Mouse (Mus musculus) hindbrain, embryonic 13.5 days (tissue): ENCODE measurements at regions not wholly inside any gene's neighbourhood (a gene's known extent, or its start where the extent isn't known, plus 50 kb on each side); places are given as distances from the start of the nearest gene placed in this dataset.
"Not testable (repeated sequence)": the region's sequence is repeated elsewhere in the genome, so short reads cannot be mapped to it uniquely, and the experiment has no call there.

Experiments
- ATAC-seq: fragments of 200-750 bp; cut with Nextera tagmentation; 2 replicates; pipeline ENCODE4 v1.8.0; 2017; ENCODE audit warnings: moderate TSS enrichment; ENCODE audit not compliant: low FRiP score
- H3K27ac ChIP-seq: fragments of 300-500 bp; sonication (generic); 2 replicates; pipeline ENCODE4 v1.5.1; 2015; ENCODE audit warnings: inconsistent platforms, mild to moderate bottlenecking, moderate library complexity
- H3K27me3 ChIP-seq: fragments of 300-500 bp; sonication (generic); 2 replicates; pipeline ENCODE4 v1.6.1; 2015; ENCODE audit warnings: mild to moderate bottlenecking, inconsistent platforms
- H3K36me3 ChIP-seq: fragments of 300-500 bp; sonication (generic); 2 replicates; pipeline ENCODE4 v1.6.1; 2015; ENCODE audit warnings: mild to moderate bottlenecking, inconsistent platforms
- H3K4me1 ChIP-seq: fragments of 300-500 bp; sonication (generic); replicated peaks from 2 replicates; pipeline ENCODE4 v1.6.1; 2015; ENCODE audit warnings: inconsistent platforms
- H3K4me2 ChIP-seq: fragments of 300-500 bp; sonication (generic); 2 replicates; pipeline ENCODE4 v1.6.1; 2015; ENCODE audit warnings: inconsistent platforms, mild to moderate bottlenecking, moderate library complexity
- H3K4me3 ChIP-seq: fragments of 300-500 bp; sonication (generic); 2 replicates; pipeline ENCODE4 v1.5.1; 2015; ENCODE audit warnings: mild to moderate bottlenecking, inconsistent platforms
- H3K9ac ChIP-seq: fragments of 300-500 bp; sonication (generic); 2 replicates; pipeline ENCODE4 v1.6.1; 2015; ENCODE audit warnings: mild to moderate bottlenecking, inconsistent platforms
- H3K9me3 ChIP-seq: fragments of 300-500 bp; sonication (generic); 2 replicates; pipeline ENCODE4 v1.6.1; 2016; ENCODE audit warnings: inconsistent platforms
- WGBS: fragments of 180-500 bp; shearing (Covaris S2); methylation state at CpG from one replicate; pipeline ENCODE4 v1.1.7; 2015; 5-methylcytosine and 5-hydroxymethylcytosine counted together

GRCm38 (mm10) chr9:9312274-9312673, 73.4 kb upstream of the Arhgap42 start:
- no peaks in the 10 kb centered on the region for H3K27me3 ChIP-seq
- H3K27ac ChIP-seq: no peak overlapping the region
- no peak overlapping the region for H3K4me3 ChIP-seq
- no peaks in the 10 kb centered on the region for H3K36me3 ChIP-seq
- no peaks in the 10 kb centered on the region for H3K4me1 ChIP-seq
- ATAC-seq: no peak
- no peak overlapping the region for H3K9ac ChIP-seq
- H3K4me2 ChIP-seq: no peak overlapping the region
- H3K9me3 ChIP-seq: no peaks in the 10 kb centered on the region

GRCm38 (mm10) chr9:9311627-9312265, 72.8 kb upstream of the Arhgap42 start:
- no peak for ATAC-seq

GRCm38 (mm10) chr9:9311040-9311583, 72.2 kb upstream of the Arhgap42 start:
- not testable (repeated sequence) for H3K9ac ChIP-seq, H3K27ac ChIP-seq, H3K4me2 ChIP-seq, H3K36me3 ChIP-seq, H3K9me3 ChIP-seq, H3K27me3 ChIP-seq, ATAC-seq, H3K4me1 ChIP-seq, H3K4me3 ChIP-seq
- 84% methylated on average over 6 of the region's 6 CpGs for WGBS

More at GRCm38 (mm10) chr9:9311627-9312265, 72.8 kb upstream of the Arhgap42 start:
- H3K9ac ChIP-seq: no peak overlapping the region
- no peak overlapping the region for H3K27ac ChIP-seq
- no peak overlapping the region for H3K4me3 ChIP-seq
- WGBS: 95% methylated on average over 1 of the region's 2 CpGs
- H3K4me2 ChIP-seq: no peak overlapping the region
- no peaks in the 10 kb centered on the region for H3K27me3 ChIP-seq
- no peaks in the 10 kb centered on the region for H3K9me3 ChIP-seq
- H3K36me3 ChIP-seq: no peaks in the 10 kb centered on the region
- H3K4me1 ChIP-seq: no peaks in the 10 kb centered on the region

- H3K27me3 ChIP-seq: no peaks in the 10 kb centered on the region
- H3K27ac ChIP-seq: no peak overlapping the region
- H3K4me2 ChIP-seq: no peak overlapping the region
- no peaks in the 10 kb centered on the region for H3K9me3 ChIP-seq
- 65% methylated on average over 3 of the region's 3 CpGs for WGBS
- H3K9ac ChIP-seq: no peak overlapping the region
- no peaks in the 10 kb centered on the region for H3K36me3 ChIP-seq
- no peak for ATAC-seq
- no peak overlapping the region for H3K4me3 ChIP-seq
- no peaks in the 10 kb centered on the region for H3K4me1 ChIP-seq
Observed at GRCm38 (mm10) chr9:9290767-9291166, 51.9 kb upstream of the Arhgap42 start.

- no peak overlapping the region for H3K4me2 ChIP-seq
- WGBS: 70% methylated on average over 6 of the region's 6 CpGs
- H3K27me3 ChIP-seq: no peaks in the 10 kb centered on the region
- H3K4me1 ChIP-seq: no peaks in the 10 kb centered on the region
- H3K4me3 ChIP-seq: no peak overlapping the region
- H3K36me3 ChIP-seq: no peaks in the 10 kb centered on the region
- H3K9ac ChIP-seq: no peak overlapping the region
- ATAC-seq: no peak
- no peak overlapping the region for H3K27ac ChIP-seq
- H3K9me3 ChIP-seq: no peaks in the 10 kb centered on the region
Observed at GRCm38 (mm10) chr9:9289570-9289969, 50.7 kb upstream of the Arhgap42 start.
